Mouse (Mus musculus): ENCODE measurements around the gene Arhgap5. TPM values are rescaled to one million over a fixed set of nuclear protein-coding genes. Genes with fewer than 3 reads are reported as not detected.
"Not testable (repeated sequence)": the region's sequence is repeated elsewhere in the genome, so short reads cannot be mapped to it uniquely, and the experiment has no call there.

Gene Arhgap5
- polyA plus RNA-seq, 1 experiment from 2014 or later, result 55.7 TPM

DNA sequence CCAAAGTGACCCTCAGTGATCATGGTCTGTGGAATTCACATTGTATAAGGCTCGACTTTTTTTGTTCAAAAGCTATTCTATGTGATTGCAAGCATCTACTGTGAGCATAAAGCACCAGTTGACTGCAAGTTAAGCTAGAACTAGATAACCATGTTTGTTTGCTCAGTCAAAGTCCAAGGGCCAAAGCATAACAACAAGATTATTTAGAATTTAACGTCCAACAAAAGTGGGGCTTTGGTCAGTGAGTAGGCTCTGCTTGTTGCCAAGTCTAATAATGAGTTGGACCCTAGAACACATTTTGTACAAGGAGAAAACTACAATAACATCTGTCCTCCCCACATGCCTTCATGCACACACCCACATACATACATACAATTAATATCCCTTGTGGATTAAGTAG lies 69.6 kb downstream of the Arhgap5 start:
- WGBS, result 92% methylated on average over 2 of the region's 2 CpGs
- no peak for DNase-seq (ENCODE audit: low spot score, missing footprints)
- no peak overlapping the region for H3K27ac ChIP-seq (ENCODE audit: low read depth, low read length)

DNA sequence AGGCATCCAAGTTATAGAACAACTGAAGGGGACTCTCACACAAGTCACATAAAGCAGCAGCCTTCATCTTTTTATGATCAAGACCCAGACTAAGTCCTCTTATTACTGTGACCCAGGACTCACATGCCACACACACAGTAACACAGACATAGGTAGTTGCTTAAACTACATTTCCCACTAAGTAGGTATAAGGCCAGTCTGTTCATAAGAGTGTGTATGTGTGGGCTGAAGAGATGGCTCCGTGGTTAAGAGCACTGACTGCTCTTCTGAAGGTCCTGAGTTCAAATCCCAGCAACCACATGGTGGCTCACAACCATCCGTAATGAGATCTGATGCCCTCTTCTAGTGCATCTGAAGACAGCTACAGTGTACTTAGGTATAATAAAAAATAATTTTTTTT lies 82.7 kb downstream of the Arhgap5 start:
- not testable (repeated sequence) for DNase-seq (ENCODE audit: low spot score, missing footprints); ATAC-seq (ENCODE audit: low FRiP score); H3K4me1 ChIP-seq (ENCODE audit: control insufficient read depth, insufficient read depth, low read length); H3K27me3 ChIP-seq (ENCODE audit: control insufficient read depth, insufficient read depth, low read length); H3K4me3 ChIP-seq (ENCODE audit: low read depth, low read length); H3K36me3 ChIP-seq (ENCODE audit: control insufficient read depth, insufficient read depth, low read length); H3K9ac ChIP-seq (ENCODE audit: low read length); H3K27ac ChIP-seq (ENCODE audit: low read depth, low read length); H3K4me2 ChIP-seq; H3K9me3 ChIP-seq (ENCODE audit: control insufficient read depth, low read length)
- WGBS, result 76% methylated on average over 2 of the region's 2 CpGs

More for the DNA sequence above, 69.6 kb downstream of the Arhgap5 start:
- Histone ChIP-seq H3K36me3 (ENCODE audit: control insufficient read depth, insufficient read depth, low read length) (no peaks in the 10 kb centered on the region), H3K9me3 (ENCODE audit: control insufficient read depth, low read length) (no peaks in the 10 kb centered on the region), H3K4me3 (ENCODE audit: low read depth, low read length) (no peak overlapping the region), H3K4me2 (no peak overlapping the region), H3K9ac (ENCODE audit: low read length) (no peak overlapping the region), H3K27me3 (ENCODE audit: control insufficient read depth, insufficient read depth, low read length) (no peaks in the 10 kb centered on the region), H3K4me1 (ENCODE audit: control insufficient read depth, insufficient read depth, low read length) (no peaks in the 10 kb centered on the region)
- ATAC-seq (ENCODE audit: low FRiP score), result no peak

DNA sequence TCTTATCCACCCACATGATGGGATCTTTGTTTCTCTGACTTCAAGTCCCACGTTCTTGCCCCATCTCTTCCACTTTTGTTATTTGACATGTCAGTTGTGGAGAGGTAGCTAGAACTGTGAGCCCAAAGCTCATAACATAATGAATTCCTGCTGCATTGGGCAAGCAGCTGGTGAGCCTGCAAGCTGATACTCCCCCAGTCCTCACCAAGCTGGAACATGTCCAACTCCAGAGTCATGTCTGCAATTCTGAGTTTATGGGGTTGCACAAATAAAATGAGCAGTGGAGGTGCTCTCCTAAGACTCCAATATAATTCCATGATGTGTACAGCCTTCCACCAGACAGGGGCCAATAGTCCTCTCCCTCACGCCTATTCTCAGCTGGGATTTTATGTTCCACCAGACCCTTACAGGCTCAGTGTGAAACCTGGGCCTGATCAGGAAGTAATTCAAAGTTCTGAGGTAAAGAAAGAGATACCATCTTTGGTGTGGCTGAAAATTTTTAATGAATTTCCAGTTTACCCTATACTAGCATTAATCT lies 83.8 kb downstream of the Arhgap5 start:
- H3K27ac ChIP-seq (ENCODE audit: low read depth, low read length), result no peak overlapping the region
- H3K9ac ChIP-seq (ENCODE audit: low read length), result no peak overlapping the region
- no peaks in the 10 kb centered on the region for H3K4me1 ChIP-seq (ENCODE audit: control insufficient read depth, insufficient read depth, low read length)
- 85% methylated on average over 2 of the region's 2 CpGs for WGBS
- DNase-seq (ENCODE audit: low spot score, missing footprints) (no peak), ATAC-seq (ENCODE audit: low FRiP score) (no peak)
- no peak overlapping the region for H3K4me3 ChIP-seq (ENCODE audit: low read depth, low read length)
- no peak overlapping the region for H3K4me2 ChIP-seq
- no peaks in the 10 kb centered on the region for H3K27me3 ChIP-seq (ENCODE audit: control insufficient read depth, insufficient read depth, low read length)
- H3K9me3 ChIP-seq (ENCODE audit: control insufficient read depth, low read length), result no peaks in the 10 kb centered on the region
- no peaks in the 10 kb centered on the region for H3K36me3 ChIP-seq (ENCODE audit: control insufficient read depth, insufficient read depth, low read length)

DNA sequence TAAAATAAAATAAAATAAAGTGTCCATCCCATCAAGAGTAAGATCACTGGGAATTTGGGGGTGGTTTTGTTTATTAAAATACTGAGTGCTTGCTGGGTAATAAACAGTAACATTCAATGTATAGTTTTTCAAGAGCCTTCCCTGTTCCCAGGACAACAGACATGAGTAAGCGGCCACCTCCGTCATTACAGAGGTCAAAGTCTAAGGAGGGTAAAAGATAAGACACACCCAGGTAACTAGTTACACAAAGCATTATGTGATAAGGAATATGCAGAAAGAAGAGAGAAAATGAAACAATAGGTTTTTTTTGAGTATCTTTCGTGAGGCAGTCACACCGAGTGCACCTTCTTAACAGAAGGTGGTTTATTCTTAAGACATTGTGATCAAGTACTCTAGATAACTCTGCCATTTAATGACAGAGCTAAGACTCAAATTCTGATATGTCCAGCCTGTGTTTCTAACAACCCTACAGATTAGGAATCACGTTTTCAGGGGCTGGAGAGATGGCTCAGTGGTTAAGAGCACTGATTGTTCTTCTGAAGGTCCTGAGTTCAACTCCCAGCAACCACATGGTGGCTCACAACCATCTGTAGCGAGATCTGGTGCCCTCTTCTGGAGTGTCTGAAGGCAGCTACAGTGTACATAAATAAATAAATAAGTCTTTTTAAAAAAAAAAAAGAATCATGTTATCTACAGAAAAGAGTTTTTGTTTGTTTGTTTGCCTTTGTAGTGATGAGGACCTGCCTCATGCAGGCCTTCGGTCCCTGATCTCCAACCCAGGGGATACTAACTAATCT lies 91.8 kb downstream of the Arhgap5 start:
- H3K27me3 ChIP-seq (ENCODE audit: control insufficient read depth, insufficient read depth, low read length), result no peaks in the 10 kb centered on the region
- no peak overlapping the region for H3K27ac ChIP-seq (ENCODE audit: low read depth, low read length)
- DNase-seq (ENCODE audit: low spot score, missing footprints), result no peak
- no peak overlapping the region for H3K4me2 ChIP-seq
- no peak overlapping the region for H3K4me3 ChIP-seq (ENCODE audit: low read depth, low read length)
- no peaks in the 10 kb centered on the region for H3K4me1 ChIP-seq (ENCODE audit: control insufficient read depth, insufficient read depth, low read length)
- ATAC-seq (ENCODE audit: low FRiP score), result no peak
- H3K9ac ChIP-seq (ENCODE audit: low read length), result no peak overlapping the region
- H3K36me3 ChIP-seq (ENCODE audit: control insufficient read depth, insufficient read depth, low read length), result no peaks in the 10 kb centered on the region
- no peaks in the 10 kb centered on the region for H3K9me3 ChIP-seq (ENCODE audit: control insufficient read depth, low read length)
- WGBS, result 82% methylated on average over 7 of the region's 7 CpGs

DNA sequence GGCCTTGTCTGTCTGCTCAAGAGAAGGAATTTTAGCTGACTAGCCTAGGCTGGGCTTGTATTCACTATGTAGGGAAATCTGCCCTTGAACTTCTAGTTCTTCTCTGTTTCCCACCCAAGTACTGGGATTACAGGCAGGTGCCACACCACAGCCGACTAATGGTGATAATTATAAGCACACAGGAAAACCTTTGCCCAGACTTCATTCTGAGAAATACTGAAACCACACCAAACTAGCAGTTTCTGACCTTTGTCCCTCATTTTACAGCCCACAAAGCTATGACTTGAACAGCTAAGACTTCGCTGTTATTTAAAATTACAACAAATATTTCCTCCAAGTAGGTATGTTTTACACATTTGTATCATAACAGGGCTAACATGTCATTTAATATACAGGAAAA lies 98.7 kb downstream of the Arhgap5 start:
- H3K9me3 ChIP-seq (ENCODE audit: control insufficient read depth, low read length), result no peaks in the 10 kb centered on the region
- DNase-seq (ENCODE audit: low spot score, missing footprints) (no peak), ATAC-seq (ENCODE audit: low FRiP score) (no peak)
- H3K27ac ChIP-seq (ENCODE audit: low read depth, low read length), result no peak overlapping the region
- peaks cover 6% of the 10 kb centered on the region for H3K4me1 ChIP-seq (ENCODE audit: control insufficient read depth, insufficient read depth, low read length)
- H3K4me3 ChIP-seq (ENCODE audit: low read depth, low read length), result peak overlapping the region; percentile 82
- H3K36me3 ChIP-seq (ENCODE audit: control insufficient read depth, insufficient read depth, low read length), result no peaks in the 10 kb centered on the region
- peak overlapping the region; percentile 87; the same call in 1 of the 2 replicates for H3K9ac ChIP-seq (ENCODE audit: low read length)
- peak overlapping the region; percentile 83 for H3K4me2 ChIP-seq
- whole genome bisulfite sequencing, result 28% methylated on average over 2 of the region's 2 CpGs
- H3K27me3 ChIP-seq (ENCODE audit: control insufficient read depth, insufficient read depth, low read length), result no peaks in the 10 kb centered on the region

DNA sequence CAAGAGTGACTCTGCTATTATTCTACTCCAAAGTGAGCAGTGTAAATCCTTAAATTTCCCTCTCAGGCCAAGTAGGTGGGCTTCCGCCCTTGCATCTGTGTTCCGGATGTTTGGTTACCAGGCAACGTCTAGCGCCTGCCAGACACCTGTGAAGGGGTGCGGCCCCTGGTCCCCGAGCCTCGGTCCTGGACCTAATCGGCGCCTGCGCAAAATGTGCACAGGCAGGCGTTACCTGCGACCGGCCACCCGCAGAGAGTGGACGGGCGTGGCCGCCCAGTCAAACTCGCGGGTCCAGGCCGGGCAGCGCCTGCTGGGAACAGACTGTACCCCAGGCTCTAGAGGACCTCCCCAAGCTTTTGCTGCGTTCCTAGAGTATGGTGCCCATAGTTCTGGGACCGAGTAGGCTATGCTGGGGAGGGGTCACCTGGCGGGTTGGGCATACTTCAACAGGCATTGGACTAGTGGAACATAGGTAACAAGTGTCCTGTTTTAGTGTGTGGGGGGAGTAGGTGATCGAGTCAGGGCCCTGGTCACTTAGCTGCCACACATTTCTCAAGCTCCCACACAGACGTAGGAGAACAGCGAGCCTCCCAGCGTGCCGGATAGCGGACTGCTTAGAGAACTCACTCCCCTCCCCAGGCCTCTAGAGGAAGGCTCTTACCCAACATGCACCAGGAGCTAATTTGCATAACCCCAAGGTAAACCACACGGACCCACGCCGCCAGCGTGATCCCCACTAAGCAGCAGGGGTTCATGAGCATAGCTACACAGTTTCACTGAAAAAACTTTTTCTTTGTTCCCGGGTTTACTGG lies 99.3 kb downstream of the Arhgap5 start:
- H3K9ac ChIP-seq (ENCODE audit: low read length), result peak overlapping the region; percentile 87
- peak overlapping the region; percentile 83 for H3K4me2 ChIP-seq
- H3K9me3 ChIP-seq (ENCODE audit: control insufficient read depth, low read length), result no peaks in the 10 kb centered on the region
- peak; percentile 98 for DNase-seq (ENCODE audit: low spot score, missing footprints)
- ATAC-seq (ENCODE audit: low FRiP score), result peak; percentile 88
- H3K27me3 ChIP-seq (ENCODE audit: control insufficient read depth, insufficient read depth, low read length), result no peaks in the 10 kb centered on the region
- H3K36me3 ChIP-seq (ENCODE audit: control insufficient read depth, insufficient read depth, low read length), result no peaks in the 10 kb centered on the region
- 0 out of 2 replicates have a peak overlapping the region, but pooled peaks have one; percentile 17 for H3K27ac ChIP-seq (ENCODE audit: low read depth, low read length)
- WGBS, result under 1% methylated on average over 35 of the region's 35 CpGs
- peaks cover 6% of the 10 kb centered on the region for H3K4me1 ChIP-seq (ENCODE audit: control insufficient read depth, insufficient read depth, low read length)
- peak overlapping the region; percentile 82 for H3K4me3 ChIP-seq (ENCODE audit: low read depth, low read length)

DNA sequence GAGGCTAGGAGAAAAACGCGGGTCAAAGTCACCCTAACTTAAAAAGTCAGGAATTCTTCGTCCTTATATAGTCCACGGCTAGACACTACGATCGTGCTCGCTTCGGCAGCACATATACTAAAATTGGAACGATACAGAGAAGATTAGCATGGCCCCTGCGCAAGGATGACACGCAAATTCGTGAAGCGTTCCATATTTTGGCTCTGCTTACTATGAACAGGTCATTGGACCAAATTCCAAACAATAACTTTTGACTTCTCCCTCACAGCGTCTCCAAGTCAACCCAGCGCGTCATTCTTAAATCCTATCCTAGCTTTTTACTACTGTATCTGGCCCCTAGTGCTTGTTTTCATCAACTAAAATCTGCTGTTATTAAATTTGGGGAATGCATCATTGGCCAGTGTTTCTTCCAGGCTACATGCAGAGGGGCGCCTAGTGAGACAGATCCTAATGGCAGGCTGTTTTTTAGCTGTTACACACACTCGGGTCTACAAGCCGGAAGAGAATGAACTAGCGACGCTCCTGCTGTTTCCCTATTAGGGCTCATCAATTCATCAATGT lies 100.0 kb downstream of the Arhgap5 start:
- H3K4me2 ChIP-seq, result peak overlapping the region; percentile 83
- DNase-seq (ENCODE audit: low spot score, missing footprints) (peak; percentile 97), ATAC-seq (ENCODE audit: low FRiP score) (peak; percentile 83)
- peak overlapping the region; percentile 17; the same call in 1 of the 2 replicates for H3K27ac ChIP-seq (ENCODE audit: low read depth, low read length)
- WGBS, result under 1% methylated on average over 21 of the region's 21 CpGs
- peaks cover 6% of the 10 kb centered on the region for H3K4me1 ChIP-seq (ENCODE audit: control insufficient read depth, insufficient read depth, low read length)
- H3K27me3 ChIP-seq (ENCODE audit: control insufficient read depth, insufficient read depth, low read length), result no peaks in the 10 kb centered on the region
- no peaks in the 10 kb centered on the region for H3K9me3 ChIP-seq (ENCODE audit: control insufficient read depth, low read length)
- H3K36me3 ChIP-seq (ENCODE audit: control insufficient read depth, insufficient read depth, low read length), result no peaks in the 10 kb centered on the region
- H3K4me3 ChIP-seq (ENCODE audit: low read depth, low read length), result peak overlapping the region; percentile 82
- peak overlapping the region; percentile 87 for H3K9ac ChIP-seq (ENCODE audit: low read length)

DNA sequence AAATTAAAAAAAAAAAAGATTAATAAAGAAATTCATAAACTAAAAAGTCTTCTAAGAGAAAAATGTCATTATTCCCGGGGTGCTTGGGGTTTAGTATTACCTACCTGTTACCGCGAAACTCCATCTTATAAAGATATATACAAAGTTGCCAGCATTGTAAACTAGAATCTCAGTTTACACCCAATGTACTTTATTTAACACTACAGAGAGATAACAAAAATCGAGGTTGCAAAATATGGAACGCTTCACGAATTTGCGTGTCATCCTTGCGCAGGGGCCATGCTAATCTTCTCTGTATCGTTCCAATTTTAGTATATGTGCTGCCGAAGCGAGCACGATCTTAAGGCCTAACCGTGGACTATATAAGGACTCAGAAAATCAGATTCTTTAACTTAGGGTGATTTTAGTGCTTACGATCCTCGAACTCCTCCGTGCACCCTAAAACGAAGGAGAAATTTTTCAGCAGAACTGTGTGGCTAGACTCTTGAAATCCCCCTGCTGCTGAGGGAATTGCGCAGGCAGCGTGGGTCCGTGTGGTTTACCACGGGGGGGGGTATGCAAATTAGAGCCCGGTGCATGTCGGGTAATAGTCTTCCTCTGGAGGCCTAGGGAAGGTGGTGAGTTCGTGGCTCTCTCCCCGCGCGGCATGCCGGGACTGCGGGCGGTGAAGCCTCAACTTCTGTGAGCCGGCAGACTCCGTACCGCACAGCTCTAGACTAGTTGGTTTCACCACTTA lies 100.7 kb downstream of the Arhgap5 start:
- DNase-seq (ENCODE audit: low spot score, missing footprints) (peak; percentile 99), ATAC-seq (ENCODE audit: low FRiP score) (peak; percentile 89)
- Histone ChIP-seq H3K4me1 (ENCODE audit: control insufficient read depth, insufficient read depth, low read length) (peaks cover 6% of the 10 kb centered on the region), H3K4me3 (ENCODE audit: low read depth, low read length) (peak overlapping the region; percentile 82), H3K27ac (ENCODE audit: low read depth, low read length) (peak overlapping the region; percentile 68), H3K9me3 (ENCODE audit: control insufficient read depth, low read length) (no peaks in the 10 kb centered on the region), H3K9ac (ENCODE audit: low read length) (peak overlapping the region; percentile 87), H3K27me3 (ENCODE audit: control insufficient read depth, insufficient read depth, low read length) (no peaks in the 10 kb centered on the region), H3K36me3 (ENCODE audit: control insufficient read depth, insufficient read depth, low read length) (no peaks in the 10 kb centered on the region), H3K4me2 (peak overlapping the region; percentile 83)
- WGBS, result under 1% methylated on average over 33 of the region's 33 CpGs
